Mouse (Mus musculus) liver, postnatal 0 days (tissue): ENCODE results near the gene Anks1b.

Source experiments
- CTCF ChIP-seq: sonication (generic); IDR thresholded peaks from 2 replicates; pipeline ENCODE4 v1.5.1; 2016; ENCODE audit warnings: antibody characterized with exemption, low read depth
- EP300 ChIP-seq: IDR thresholded peaks from 2 replicates; pipeline ENCODE4 v1.6.1; 2016; ENCODE audit warnings: antibody characterized with exemption, low read depth, mild to moderate bottlenecking

DNA sequence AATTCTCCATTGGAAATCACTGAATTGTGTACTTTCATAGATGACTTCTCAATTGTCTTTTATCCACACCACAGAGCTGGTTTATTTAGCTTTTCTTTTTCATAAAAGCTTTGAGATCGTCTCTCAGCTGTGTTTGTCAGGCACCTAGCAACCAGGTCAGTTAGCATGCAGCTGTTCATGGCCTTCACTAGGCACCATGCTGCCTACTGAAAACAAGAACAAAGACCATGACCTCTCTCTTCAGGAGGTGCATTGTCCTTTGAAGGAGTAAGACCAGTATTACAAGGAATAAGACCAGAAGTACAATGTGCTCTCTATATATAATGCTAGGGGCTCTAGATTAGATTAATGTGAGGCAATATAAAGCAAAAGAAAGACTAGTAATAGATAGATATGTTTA is 594.2 kb downstream of the Anks1b start:
- no peak for TF ChIP-seq CTCF
- no peak for TF ChIP-seq EP300
